Mouse (Mus musculus) midbrain, embryonic 11.5 days (tissue): ENCODE results near the gene Zfp287. TPM values are rescaled to one million over a fixed set of nuclear protein-coding genes. Genes with fewer than 3 reads are reported as not detected.

Source experiments
- ATAC-seq: fragments of 200-750 bp; cut with Nextera tagmentation; 2 replicates; pipeline ENCODE4 v1.8.0; 2017; ENCODE audit warnings: moderate TSS enrichment, moderate library complexity; ENCODE audit not compliant: low FRiP score
- DNase-seq: peaks from one replicate; pipeline ENCODE4 v3.0.0; 2015; ENCODE audit warnings: low spot score; ENCODE audit errors: missing footprints
- H3K27ac ChIP-seq: fragments of 300-500 bp; sonication (generic); 2 replicates; pipeline ENCODE4 v1.5.1; 2014; ENCODE audit warnings: low read depth, low read length
- H3K27me3 ChIP-seq: fragments of 300-500 bp; sonication (generic); 2 replicates; pipeline ENCODE4 v1.6.1; 2014; ENCODE audit warnings: mild to moderate bottlenecking, low read length, moderate library complexity, mixed read lengths; ENCODE audit not compliant: control insufficient read depth, insufficient read depth
- H3K36me3 ChIP-seq: fragments of 300-500 bp; sonication (generic); 2 replicates; pipeline ENCODE4 v1.6.1; 2014; ENCODE audit warnings: mild to moderate bottlenecking, low read length, moderate library complexity, mixed read lengths; ENCODE audit not compliant: control insufficient read depth, insufficient read depth
- H3K4me1 ChIP-seq: fragments of 300-500 bp; sonication (generic); 2 replicates; pipeline ENCODE4 v1.6.1; 2014; ENCODE audit warnings: low read length; ENCODE audit not compliant: control insufficient read depth, insufficient read depth
- H3K4me2 ChIP-seq: fragments of 300-500 bp; sonication (generic); 2 replicates; pipeline ENCODE4 v1.6.1; 2014; ENCODE audit warnings: mild to moderate bottlenecking, moderate library complexity
- H3K4me3 ChIP-seq: fragments of 300-500 bp; sonication (generic); 2 replicates; pipeline ENCODE4 v1.5.1; 2014; ENCODE audit warnings: low read depth, low read length
- H3K9ac ChIP-seq: fragments of 300-500 bp; sonication (generic); 2 replicates; pipeline ENCODE4 v1.6.1; 2014; ENCODE audit warnings: low read length
- H3K9me3 ChIP-seq: fragments of 300-500 bp; sonication (generic); 2 replicates; pipeline ENCODE4 v1.6.1; 2016; ENCODE audit warnings: low read length; ENCODE audit not compliant: control insufficient read depth
- WGBS: fragments of 180-500 bp; shearing (Covaris S2); extraction: QIAGEN DNeasy Blood & Tissue Kit; methylation state at CpG from one replicate; pipeline ENCODE4 v1.1.7; 2014; 5-methylcytosine and 5-hydroxymethylcytosine counted together
- polyA plus RNA-seq: library from polyadenylated mRNA; unstranded; fragments of >200 nt; fragmentation: Nextera tagmentation; extraction: Ambion mirVana; gene quantifications from 2 replicates; pipeline ENCODE4 v1.2.1, GENCODE M21; 2014

Gene Zfp287
- polyA plus RNA-seq: 12.4 and 14.9 TPM in 2 replicates

- peak within 1 kb of the TSS; percentile 89 for H3K27ac ChIP-seq
- H3K4me2 ChIP-seq: peak within 1 kb of the TSS; percentile 72
- peak within 1 kb of the TSS; percentile 76 for H3K4me3 ChIP-seq
- peaks cover 10% of the 10 kb centered on the region for H3K4me1 ChIP-seq
- no peaks in the 10 kb centered on the region for H3K9me3 ChIP-seq
- peaks cover 5% of the 10 kb centered on the region; the same call in 1 of the 2 replicates for H3K36me3 ChIP-seq
- under 1% methylated on average over 48 of the region's 48 CpGs for WGBS
- peak within 1 kb of the TSS; percentile 88 for H3K9ac ChIP-seq
- DNase-seq (peak; percentile 99), ATAC-seq (peak; percentile 99)
- no peaks in the 10 kb centered on the region for H3K27me3 ChIP-seq
Measured at GRCm38 (mm10) chr11:62731311-62732021, at the start of gene Zfp287. Gene Zfp287 (minus strand): TSS chr11:62731905.

DNA sequence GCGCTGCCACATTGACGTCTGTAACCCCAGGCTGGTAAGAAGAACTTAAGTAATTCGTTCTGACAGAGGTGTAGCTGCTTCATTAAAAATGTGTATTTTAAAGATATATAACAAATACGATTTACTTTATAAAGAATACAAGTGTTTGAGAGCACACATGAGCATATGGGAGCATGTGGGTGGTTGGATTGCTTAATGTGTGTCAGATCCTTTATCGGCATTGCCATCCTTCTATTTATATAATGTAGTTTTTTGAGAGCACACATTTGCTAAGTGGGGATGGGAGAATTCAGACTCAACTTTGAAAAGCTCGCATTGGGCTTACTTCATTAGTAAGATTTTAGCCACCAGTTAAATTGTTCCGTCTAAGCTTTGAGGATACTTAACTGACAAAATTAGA is 44.8 kb upstream of the Zfp287 start:
- no peak overlapping the region for H3K4me2 ChIP-seq
- H3K36me3 ChIP-seq: peaks cover 36% of the 10 kb centered on the region
- H3K9me3 ChIP-seq: peaks cover 29% of the 10 kb centered on the region
- H3K27me3 ChIP-seq: no peaks in the 10 kb centered on the region
- WGBS: 88% methylated on average over 7 of the region's 7 CpGs
- ATAC-seq (no peak), DNase-seq (no peak)
- no peak overlapping the region for H3K9ac ChIP-seq
- H3K4me3 ChIP-seq: no peak overlapping the region
- no peak overlapping the region for H3K27ac ChIP-seq
- no peaks in the 10 kb centered on the region for H3K4me1 ChIP-seq

DNA sequence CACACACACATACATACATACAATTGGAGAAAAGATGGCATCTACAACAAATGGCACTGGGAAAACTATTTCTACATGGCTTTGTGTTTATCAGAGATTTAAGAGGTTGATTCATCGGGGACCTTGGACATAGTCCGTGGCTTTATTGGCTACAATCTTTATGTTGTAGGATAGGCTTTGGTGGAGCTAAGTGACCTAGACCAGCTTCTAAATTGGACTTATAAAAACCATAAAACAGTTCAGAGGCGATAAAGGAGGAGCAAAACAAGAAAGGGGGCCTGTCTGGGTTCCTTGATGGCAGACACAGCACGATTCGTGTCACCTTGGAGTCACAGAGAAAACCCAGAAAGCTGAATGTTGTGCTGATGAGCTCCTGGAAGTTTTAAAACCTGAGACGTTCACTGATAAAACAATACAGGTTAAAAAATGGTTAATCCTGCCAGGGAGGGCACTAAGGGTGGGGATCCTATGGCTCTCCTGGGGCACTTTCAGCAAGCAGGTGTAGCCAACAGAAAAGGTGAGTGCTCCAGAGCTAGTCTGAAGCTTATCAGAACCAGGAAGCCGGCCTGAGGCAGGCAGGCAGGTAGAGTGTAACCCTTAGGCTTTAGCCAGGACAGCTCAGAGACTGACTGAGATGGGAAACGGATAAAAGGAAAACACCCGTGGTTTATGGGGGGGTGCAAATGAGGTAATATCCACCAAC is 29.2 kb upstream of the Zfp287 start:
- 78% methylated on average over 9 of the region's 9 CpGs for WGBS
- ATAC-seq (no peak), DNase-seq (no peak)

DNA sequence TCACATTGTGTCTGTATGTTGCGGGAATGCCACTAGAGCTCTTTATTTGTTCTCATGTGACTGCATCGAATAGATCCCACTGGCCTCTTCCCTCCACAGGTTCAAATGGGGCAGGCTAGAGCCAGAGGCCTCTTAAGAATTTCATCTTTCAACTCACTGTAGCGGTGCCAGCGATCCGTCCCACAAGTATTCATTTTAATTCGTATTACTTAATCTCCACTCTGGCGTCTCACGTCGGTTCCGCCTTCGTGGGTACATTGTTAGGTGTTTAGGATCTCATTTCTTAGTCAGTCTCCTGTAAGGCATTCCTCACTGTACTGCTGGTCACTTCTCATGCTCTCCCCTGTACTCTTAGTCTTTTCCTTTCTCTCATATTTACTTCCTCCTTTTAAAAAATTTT is 26.8 kb upstream of the Zfp287 start:
- H3K4me3 ChIP-seq: no peak overlapping the region
- H3K4me1 ChIP-seq: peaks cover 2% of the 10 kb centered on the region; the same call in 1 of the 2 replicates
- H3K9me3 ChIP-seq: no peaks in the 10 kb centered on the region
- H3K27ac ChIP-seq: no peak overlapping the region
- ATAC-seq (no peak), DNase-seq (peak; percentile 54)
- no peaks in the 10 kb centered on the region for H3K27me3 ChIP-seq
- WGBS: 92% methylated on average over 11 of the region's 11 CpGs
- H3K36me3 ChIP-seq: no peaks in the 10 kb centered on the region
- no peak overlapping the region for H3K9ac ChIP-seq
- H3K4me2 ChIP-seq: no peak overlapping the region

More for the DNA sequence above, 29.2 kb upstream of the Zfp287 start:
- Histone ChIP-seq H3K4me2 (no peak overlapping the region), H3K4me3 (no peak overlapping the region), H3K27me3 (no peaks in the 10 kb centered on the region), H3K9me3 (no peaks in the 10 kb centered on the region), H3K9ac (no peak overlapping the region), H3K4me1 (peaks cover 2% of the 10 kb centered on the region; the same call in 1 of the 2 replicates), H3K27ac (no peak overlapping the region), H3K36me3 (no peaks in the 10 kb centered on the region; the same call in 1 of the 2 replicates)

DNA sequence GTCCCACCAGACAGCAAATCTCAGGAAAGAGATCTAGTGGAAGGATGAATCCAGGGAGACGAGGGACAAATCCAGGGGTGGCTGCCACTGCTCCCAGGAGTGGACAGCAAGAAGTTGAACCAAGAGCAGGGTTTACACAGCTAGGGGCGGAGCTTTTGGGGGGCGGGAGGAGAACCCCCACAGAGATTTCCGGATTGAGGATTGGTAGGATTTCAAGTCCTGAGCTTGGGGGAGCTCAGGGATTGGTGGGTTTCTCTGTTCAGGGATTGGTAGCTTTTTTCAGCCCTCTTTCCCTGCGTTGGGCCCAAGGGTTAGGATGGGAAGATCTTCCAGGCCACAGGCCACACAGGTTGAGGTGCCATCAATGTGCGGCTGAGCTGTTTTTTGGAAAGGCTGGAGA is 26.2 kb upstream of the Zfp287 start:
- Histone ChIP-seq H3K36me3 (no peaks in the 10 kb centered on the region), H3K9me3 (no peaks in the 10 kb centered on the region), H3K4me3 (no peak overlapping the region), H3K4me2 (no peak overlapping the region), H3K27ac (no peak overlapping the region), H3K27me3 (no peaks in the 10 kb centered on the region), H3K4me1 (peaks cover 2% of the 10 kb centered on the region; the same call in 1 of the 2 replicates), H3K9ac (no peak overlapping the region)
- DNase-seq (no peak), ATAC-seq (no peak)
- WGBS: 82% methylated on average over 6 of the region's 6 CpGs

DNA sequence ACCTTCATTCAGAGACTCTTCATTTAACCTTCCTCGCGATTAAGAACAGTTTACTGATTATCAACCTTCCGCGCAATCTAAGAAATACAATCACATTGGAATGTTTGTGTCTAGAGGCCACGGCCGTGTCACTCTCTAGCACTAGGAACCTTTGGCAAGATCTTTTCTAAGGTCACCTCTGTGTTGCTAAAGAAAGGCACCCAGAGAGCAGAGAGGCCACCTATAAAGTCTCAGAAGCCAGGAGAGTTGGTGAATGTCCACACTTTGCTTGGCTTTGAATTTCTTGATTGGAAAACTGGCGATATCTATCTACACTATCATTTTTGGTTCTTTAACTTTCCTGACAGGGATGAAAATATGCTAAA is 25.4 kb upstream of the Zfp287 start:
- peak overlapping the region; percentile 2; the same call in 1 of the 2 replicates for H3K4me3 ChIP-seq
- peaks cover 2% of the 10 kb centered on the region; the same call in 1 of the 2 replicates for H3K4me1 ChIP-seq
- no peak overlapping the region for H3K27ac ChIP-seq
- no peaks in the 10 kb centered on the region for H3K27me3 ChIP-seq
- no peak for DNase-seq
- H3K9me3 ChIP-seq: no peaks in the 10 kb centered on the region
- 12% methylated on average over 7 of the region's 7 CpGs for WGBS
- peak overlapping the region; percentile 33 for H3K4me2 ChIP-seq
- no peak overlapping the region for H3K9ac ChIP-seq
- no peak; the same call in 1 of the 2 replicates for ATAC-seq
- no peaks in the 10 kb centered on the region for H3K36me3 ChIP-seq

- H3K27ac ChIP-seq: no peak overlapping the region
- no peaks in the 10 kb centered on the region for H3K36me3 ChIP-seq
- WGBS: 8% methylated on average over 36 of the region's 36 CpGs
- no peaks in the 10 kb centered on the region for H3K9me3 ChIP-seq
- DNase-seq (peak; percentile 99), ATAC-seq (peak; percentile 100)
- H3K27me3 ChIP-seq: no peaks in the 10 kb centered on the region
- peak overlapping the region; percentile 2; the same call in 1 of the 2 replicates for H3K4me3 ChIP-seq
- H3K4me1 ChIP-seq: peaks cover 2% of the 10 kb centered on the region; the same call in 1 of the 2 replicates
- no peak overlapping the region for H3K9ac ChIP-seq
- H3K4me2 ChIP-seq: peak overlapping the region; percentile 33
Measured at GRCm38 (mm10) chr11:62756456-62757142, 24.9 kb upstream of the Zfp287 start.

- H3K27ac ChIP-seq: no peak within 1 kb of the TSS
- WGBS: 90% methylated on average over 8 of the region's 8 CpGs
- no peak for ATAC-seq
Measured at GRCm38 (mm10) chr11:62752780-62753179, 21.1 kb upstream of the Zfp287 start, which contains the start of gene Gm10428. Gene Gm10428 (plus strand): TSS chr11:62753100.

More at GRCm38 (mm10) chr11:62752780-62753179, 21.1 kb upstream of the Zfp287 start, which contains the start of gene Gm10428:
- no peaks in the 10 kb centered on the region for H3K27me3 ChIP-seq
- no peak within 1 kb of the TSS for H3K4me3 ChIP-seq
- H3K9ac ChIP-seq: no peak within 1 kb of the TSS
- H3K4me2 ChIP-seq: no peak within 1 kb of the TSS
- H3K4me1 ChIP-seq: peaks cover 2% of the 10 kb centered on the region; the same call in 1 of the 2 replicates
- no peak for DNase-seq
- no peaks in the 10 kb centered on the region for H3K36me3 ChIP-seq
- H3K9me3 ChIP-seq: no peaks in the 10 kb centered on the region
